Mouse (Mus musculus) embryonic facial prominence, embryonic 13.5 days (tissue): ENCODE measurements around the gene Trarg1. TPM values are rescaled to one million over a fixed set of nuclear protein-coding genes. Genes with fewer than 3 reads are reported as not detected.
"Not testable (repeated sequence)": the region's sequence is repeated elsewhere in the genome, so short reads cannot be mapped to it uniquely, and the experiment has no call there.

Experiments
- ATAC-seq: fragments of 200-750 bp; cut with Nextera tagmentation; 2 replicates; pipeline ENCODE4 v1.8.0; 2017; ENCODE audit warnings: low read depth; ENCODE audit not compliant: insufficient number of reproducible peaks, insufficient read depth, low FRiP score, low TSS enrichment
- H3K27ac ChIP-seq: fragments of 300-500 bp; sonication (generic); 2 replicates; pipeline ENCODE4 v1.5.1; 2015; ENCODE audit warnings: moderate library complexity, mild to moderate bottlenecking, inconsistent platforms
- H3K27me3 ChIP-seq: fragments of 300-500 bp; sonication (generic); 2 replicates; pipeline ENCODE4 v1.6.1; 2015; ENCODE audit warnings: mild to moderate bottlenecking, inconsistent platforms
- H3K36me3 ChIP-seq: fragments of 300-500 bp; sonication (generic); 2 replicates; pipeline ENCODE4 v1.6.1; 2015; ENCODE audit warnings: mild to moderate bottlenecking, inconsistent platforms
- H3K4me1 ChIP-seq: fragments of 300-500 bp; sonication (generic); 2 replicates; pipeline ENCODE4 v1.6.1; 2015; ENCODE audit warnings: inconsistent platforms
- H3K4me2 ChIP-seq: fragments of 300-500 bp; sonication (generic); 2 replicates; pipeline ENCODE4 v1.6.1; 2015; ENCODE audit warnings: moderate library complexity, mild to moderate bottlenecking, inconsistent platforms
- H3K4me3 ChIP-seq: fragments of 300-500 bp; sonication (generic); 2 replicates; pipeline ENCODE4 v1.5.1; 2015; ENCODE audit warnings: mild to moderate bottlenecking, inconsistent platforms
- H3K9ac ChIP-seq: fragments of 300-500 bp; sonication (generic); 2 replicates; pipeline ENCODE4 v1.6.1; 2015; ENCODE audit warnings: mild to moderate bottlenecking, inconsistent platforms
- H3K9me3 ChIP-seq: fragments of 300-500 bp; sonication (generic); 2 replicates; pipeline ENCODE4 v1.6.1; 2016; ENCODE audit warnings: inconsistent platforms
- WGBS: fragments of 180-500 bp; shearing (Covaris S2); methylation state at CpG from one replicate; pipeline ENCODE4 v1.1.7; 2015; ENCODE audit warnings: mixed read lengths; 5-methylcytosine and 5-hydroxymethylcytosine counted together
- polyA plus RNA-seq: library from polyadenylated mRNA; unstranded; fragments of >200 nt; fragmentation: Nextera tagmentation; extraction: Ambion mirVana; gene quantifications from 2 replicates; pipeline ENCODE4 v1.2.1, GENCODE M21; 2015

Trarg1 gene
- 0.31 and 0.76 TPM in 2 replicates for polyA plus RNA-seq

- peak within 1 kb of the TSS; percentile 37 for H3K4me2 ChIP-seq
- H3K27me3 ChIP-seq = peaks cover 32% of the 10 kb centered on the region
- H3K27ac ChIP-seq = peak within 1 kb of the TSS; percentile 22; the same call in 1 of the 2 replicates
- H3K4me3 ChIP-seq, H3K9me3 ChIP-seq, H3K36me3 ChIP-seq, H3K4me1 ChIP-seq, ATAC-seq: not testable (repeated sequence)
- 35% methylated on average over 8 of the region's 8 CpGs for WGBS
- H3K9ac ChIP-seq = peak within 1 kb of the TSS; percentile 40; the same call in 1 of the 2 replicates
Observed at GRCm38 (mm10) chr11:76679508-76679907, at the start of gene Trarg1. TSS of gene Trarg1 (plus strand) at chr11:76679808.

DNA sequence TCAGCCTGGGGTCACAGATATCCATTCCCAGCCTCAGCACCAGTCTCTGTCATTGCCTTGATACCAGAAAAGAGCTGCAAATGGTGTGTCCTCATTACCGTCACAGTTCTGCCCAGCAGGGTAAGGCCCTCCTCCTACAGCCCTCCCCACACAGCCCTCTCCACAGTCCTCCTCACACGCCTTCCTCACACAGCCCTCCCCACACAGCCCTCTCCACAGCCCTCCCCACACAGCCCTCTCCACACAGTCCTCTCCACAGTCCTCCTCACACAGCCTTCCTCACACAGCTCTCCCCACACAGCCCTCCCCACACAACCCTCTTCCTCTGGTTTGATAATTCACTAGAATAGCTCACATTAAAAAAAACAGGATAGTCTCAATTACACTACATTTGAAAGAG is 49.6 kb upstream of the Trarg1 start:
- H3K4me3 ChIP-seq = no peak overlapping the region
- H3K4me2 ChIP-seq = no peak overlapping the region
- no peak overlapping the region for H3K9ac ChIP-seq
- H3K27me3 ChIP-seq = no peaks in the 10 kb centered on the region
- ATAC-seq = no peak
- H3K4me1 ChIP-seq = no peaks in the 10 kb centered on the region
- H3K27ac ChIP-seq = no peak overlapping the region
- H3K9me3 ChIP-seq = no peaks in the 10 kb centered on the region
- 35% methylated on average over 2 of the region's 2 CpGs for WGBS
- no peaks in the 10 kb centered on the region for H3K36me3 ChIP-seq

GRCm38 (mm10) chr11:76630487-76630886 is 49.1 kb upstream of the Trarg1 start:
- 85% methylated on average over 5 of the region's 5 CpGs for WGBS
- Histone ChIP-seq H3K27ac (no peak overlapping the region), H3K27me3 (no peaks in the 10 kb centered on the region), H3K9ac (no peak overlapping the region), H3K4me2 (no peak overlapping the region), H3K4me1 (no peaks in the 10 kb centered on the region), H3K9me3 (no peaks in the 10 kb centered on the region), H3K36me3 (no peaks in the 10 kb centered on the region), H3K4me3 (no peak overlapping the region)
- no peak for ATAC-seq

DNA sequence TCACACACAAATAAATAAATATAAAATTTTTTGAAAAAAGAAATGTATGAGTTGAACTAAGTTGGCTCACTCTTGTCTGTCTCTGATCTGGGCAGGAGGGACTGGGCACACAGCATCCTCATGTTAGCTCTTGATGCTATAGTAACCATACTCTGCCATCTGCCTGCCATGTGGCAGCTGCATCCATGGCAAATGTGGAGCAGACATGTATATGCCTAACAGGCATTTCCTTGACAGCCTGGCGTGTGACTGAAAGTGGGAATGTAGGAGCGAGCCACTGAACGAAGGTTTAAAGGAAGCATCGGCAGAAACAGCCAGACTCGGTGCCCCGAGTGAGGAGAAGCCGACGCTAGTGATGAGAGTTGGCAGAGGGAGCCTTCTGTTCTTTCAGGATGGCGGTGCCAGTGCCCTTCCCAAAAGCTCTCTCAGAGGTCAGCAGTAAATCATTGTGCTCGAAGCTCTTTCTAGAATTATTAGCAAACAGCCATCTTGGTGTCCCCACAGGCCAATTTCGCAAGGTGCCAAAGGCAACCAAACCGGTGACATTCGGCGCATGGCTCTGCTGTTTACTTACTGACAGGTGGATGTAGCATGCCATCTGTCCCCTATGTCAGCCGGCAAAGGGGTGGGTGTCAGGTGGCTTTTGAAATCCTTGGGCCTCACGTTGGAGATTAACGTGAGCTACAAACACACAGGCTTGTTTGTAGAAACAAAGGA is 40.2 kb upstream of the Trarg1 start:
- Histone ChIP-seq H3K9ac (no peak overlapping the region), H3K4me1 (peaks cover 10% of the 10 kb centered on the region), H3K4me3 (no peak overlapping the region), H3K9me3 (no peaks in the 10 kb centered on the region), H3K36me3 (no peaks in the 10 kb centered on the region), H3K27me3 (no peaks in the 10 kb centered on the region), H3K27ac (no peak overlapping the region), H3K4me2 (peak overlapping the region; percentile 9; the same call in 1 of the 2 replicates)
- no peak for ATAC-seq
- 67% methylated on average over 17 of the region's 17 CpGs for WGBS

DNA sequence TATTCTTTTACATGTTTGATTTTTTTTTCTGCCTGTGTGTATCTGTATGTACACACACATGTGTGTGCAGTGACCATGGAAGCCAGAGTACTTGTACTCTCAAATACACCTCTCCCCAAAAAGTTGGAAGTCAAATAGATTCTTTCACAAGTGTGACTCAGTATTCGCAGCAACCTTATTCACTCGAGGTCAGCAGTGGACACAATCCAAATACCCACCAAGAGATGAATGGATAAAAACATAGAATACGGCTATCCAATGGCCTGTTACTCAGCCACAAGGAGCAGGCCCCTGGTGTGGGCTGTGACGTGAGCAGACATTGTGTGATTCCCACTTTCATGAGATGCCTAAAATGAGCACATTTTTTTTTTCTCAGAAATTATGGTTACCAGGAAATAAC is 39.4 kb upstream of the Trarg1 start:
- no peak for ATAC-seq
- 70% methylated on average over 4 of the region's 4 CpGs for WGBS
- no peaks in the 10 kb centered on the region for H3K9me3 ChIP-seq

GRCm38 (mm10) chr11:76644257-76644656 is 35.4 kb upstream of the Trarg1 start:
- H3K36me3 ChIP-seq = no peaks in the 10 kb centered on the region
- no peak overlapping the region for H3K27ac ChIP-seq
- WGBS = 17% methylated on average over 6 of the region's 6 CpGs
- ATAC-seq = no peak
- H3K9ac ChIP-seq = no peak overlapping the region
- H3K9me3 ChIP-seq = no peaks in the 10 kb centered on the region
- 0 out of 2 replicates have a peak overlapping the region, but pooled peaks have one; percentile 65 for H3K4me2 ChIP-seq
- H3K27me3 ChIP-seq = no peaks in the 10 kb centered on the region
- peaks cover 34% of the 10 kb centered on the region for H3K4me1 ChIP-seq
- no peak overlapping the region for H3K4me3 ChIP-seq

More for the DNA sequence above, 39.4 kb upstream of the Trarg1 start:
- Histone ChIP-seq H3K27ac (no peak overlapping the region), H3K36me3 (no peaks in the 10 kb centered on the region), H3K4me2 (no peak overlapping the region), H3K4me1 (peaks cover 18% of the 10 kb centered on the region), H3K27me3 (no peaks in the 10 kb centered on the region), H3K4me3 (no peak overlapping the region), H3K9ac (no peak overlapping the region)

DNA sequence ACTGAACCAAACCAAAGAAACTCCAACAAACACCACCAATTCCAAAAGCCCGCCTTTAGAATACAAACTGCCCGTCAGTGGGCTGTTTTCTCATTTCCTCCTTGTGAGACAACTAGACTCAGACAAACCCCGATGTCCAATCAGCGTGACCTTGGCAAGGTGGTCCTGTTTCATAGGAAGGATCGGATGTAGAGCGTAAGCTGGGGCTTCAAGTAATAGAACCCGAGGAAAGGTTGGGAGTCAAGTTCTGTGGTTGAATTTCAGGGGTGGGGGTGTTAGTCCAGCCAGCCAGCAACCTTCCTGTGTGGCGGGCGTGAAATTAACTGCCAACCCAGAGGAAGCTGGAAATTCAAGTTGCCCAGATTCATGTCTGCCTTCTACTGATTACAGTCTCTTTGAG is 34.6 kb upstream of the Trarg1 start:
- Histone ChIP-seq H3K9ac (0 out of 2 replicates have a peak overlapping the region, but pooled peaks have one; percentile 21), H3K27ac (no peak overlapping the region), H3K4me1 (peaks cover 31% of the 10 kb centered on the region), H3K4me2 (peak overlapping the region; percentile 65; the same call in 1 of the 2 replicates), H3K4me3 (no peak overlapping the region), H3K9me3 (no peaks in the 10 kb centered on the region), H3K27me3 (no peaks in the 10 kb centered on the region), H3K36me3 (no peaks in the 10 kb centered on the region)
- no peak for ATAC-seq
- 27% methylated on average over 9 of the region's 9 CpGs for WGBS

DNA sequence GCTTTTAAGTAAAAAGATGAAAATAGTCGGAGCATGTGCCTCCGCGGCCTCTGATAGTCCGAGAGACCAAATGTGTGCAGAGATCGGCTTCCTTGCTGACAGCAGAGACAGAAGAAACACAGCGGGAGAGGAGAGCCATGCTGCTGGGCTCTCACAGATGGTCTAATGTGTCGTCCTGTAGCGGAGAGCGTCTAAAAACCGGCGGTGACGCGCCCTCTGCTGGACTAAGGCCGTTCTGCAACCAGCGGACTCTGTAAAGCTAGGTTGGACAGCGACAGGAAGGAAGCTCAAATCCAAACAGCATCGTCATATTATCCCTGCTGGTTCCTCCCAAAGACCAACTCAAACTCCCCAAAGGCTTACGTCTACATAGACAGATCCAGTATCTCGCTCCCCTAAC is 33.7 kb upstream of the Trarg1 start:
- no peak overlapping the region for H3K9ac ChIP-seq
- peaks cover 31% of the 10 kb centered on the region for H3K4me1 ChIP-seq
- 1% methylated on average over 19 of the region's 19 CpGs for WGBS
- no peaks in the 10 kb centered on the region for H3K36me3 ChIP-seq
- H3K27me3 ChIP-seq = no peaks in the 10 kb centered on the region
- peak overlapping the region; percentile 36 for H3K4me3 ChIP-seq
- H3K27ac ChIP-seq = no peak overlapping the region
- ATAC-seq = no peak
- peak overlapping the region; percentile 65 for H3K4me2 ChIP-seq
- no peaks in the 10 kb centered on the region for H3K9me3 ChIP-seq

DNA sequence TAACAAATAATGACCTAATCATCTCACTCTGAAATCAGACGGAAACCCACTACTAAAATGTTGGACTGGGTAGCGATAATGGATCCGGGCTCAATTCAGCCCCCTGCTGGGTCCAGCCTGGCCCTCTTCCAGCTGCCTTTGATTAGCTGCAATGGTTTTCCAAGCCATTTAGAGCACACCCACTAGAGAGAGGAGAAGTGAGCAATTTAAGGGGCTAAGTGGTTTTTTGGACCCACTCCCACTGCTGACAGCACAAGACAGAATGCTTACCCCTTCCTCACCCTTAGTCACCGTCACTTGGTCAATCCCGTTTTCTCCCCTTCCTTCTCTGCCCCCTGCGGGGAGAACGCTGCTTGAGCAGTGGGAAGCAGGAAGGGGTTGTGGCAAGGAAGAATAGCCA is 32.5 kb upstream of the Trarg1 start:
- no peak; the same call in 1 of the 2 replicates for ATAC-seq
- H3K4me1 ChIP-seq = peaks cover 31% of the 10 kb centered on the region
- H3K4me2 ChIP-seq = peak overlapping the region; percentile 55
- no peak overlapping the region for H3K27ac ChIP-seq
- 2% methylated on average over 7 of the region's 7 CpGs for WGBS
- H3K4me3 ChIP-seq = peak overlapping the region; percentile 13; the same call in 1 of the 2 replicates
- H3K9ac ChIP-seq = 0 out of 2 replicates have a peak overlapping the region, but pooled peaks have one; percentile 23
- H3K36me3 ChIP-seq = no peaks in the 10 kb centered on the region
- no peaks in the 10 kb centered on the region for H3K9me3 ChIP-seq
- H3K27me3 ChIP-seq = no peaks in the 10 kb centered on the region

- H3K27me3 ChIP-seq = no peaks in the 10 kb centered on the region
- WGBS = 7% methylated on average over 9 of the region's 9 CpGs
- H3K27ac ChIP-seq = no peak overlapping the region
- H3K4me3 ChIP-seq = peak overlapping the region; percentile 13; the same call in 1 of the 2 replicates
- peaks cover 31% of the 10 kb centered on the region for H3K4me1 ChIP-seq
- no peaks in the 10 kb centered on the region for H3K9me3 ChIP-seq
- peak overlapping the region; percentile 55 for H3K4me2 ChIP-seq
- 0 out of 2 replicates have a peak overlapping the region, but pooled peaks have one; percentile 23 for H3K9ac ChIP-seq
- ATAC-seq = no peak
- H3K36me3 ChIP-seq = no peaks in the 10 kb centered on the region
Observed at GRCm38 (mm10) chr11:76647500-76647899, 32.1 kb upstream of the Trarg1 start.

- Histone ChIP-seq H3K4me2 (no peak overlapping the region), H3K27me3 (no peaks in the 10 kb centered on the region), H3K9me3 (no peaks in the 10 kb centered on the region), H3K4me1 (peaks cover 10% of the 10 kb centered on the region), H3K27ac (no peak overlapping the region), H3K9ac (no peak overlapping the region), H3K4me3 (no peak overlapping the region), H3K36me3 (no peaks in the 10 kb centered on the region)
- no peak for ATAC-seq
- WGBS = 60% methylated on average over 11 of the region's 14 CpGs
Observed at GRCm38 (mm10) chr11:76650862-76651560, 28.6 kb upstream of the Trarg1 start.
